Mouse (Mus musculus) embryonic fibroblast, embryonic 13.5 days (primary cell): Measurements from ENCODE around the gene Bhlhe23.

ENCODE experiments used
- CTCF ChIP-seq: IDR thresholded peaks from 2 replicates; pipeline ENCODE4 v1.5.1; 2011; ENCODE audit warnings: mild to moderate bottlenecking, control low read depth, low read length, moderate library complexity, borderline replicate concordance; ENCODE audit not compliant: insufficient read depth
- POLR2A ChIP-seq: IDR thresholded peaks from 2 replicates; pipeline ENCODE4 v1.6.1; 2011; ENCODE audit warnings: low read depth, mild to moderate bottlenecking, control low read depth, low read length, moderate library complexity

GRCm38 (mm10) chr2:180748904-180749303 is 27.8 kb downstream of the Bhlhe23 start:
- no peak for TF ChIP-seq POLR2A
- no peak for TF ChIP-seq CTCF
